Mouse (Mus musculus) yolk sac, embryonic 10.5 days (tissue): ENCODE results near the gene Tspan18.
A peak's percentile ranks its signal among the peaks of the same experiment; 100 is the strongest.

Experiments used
- DNase-seq: peaks from one replicate; pipeline ENCODE4 v3.0.0-alpha.2; 2017; ENCODE audit warnings: low spot score

Tspan18 gene

DNA sequence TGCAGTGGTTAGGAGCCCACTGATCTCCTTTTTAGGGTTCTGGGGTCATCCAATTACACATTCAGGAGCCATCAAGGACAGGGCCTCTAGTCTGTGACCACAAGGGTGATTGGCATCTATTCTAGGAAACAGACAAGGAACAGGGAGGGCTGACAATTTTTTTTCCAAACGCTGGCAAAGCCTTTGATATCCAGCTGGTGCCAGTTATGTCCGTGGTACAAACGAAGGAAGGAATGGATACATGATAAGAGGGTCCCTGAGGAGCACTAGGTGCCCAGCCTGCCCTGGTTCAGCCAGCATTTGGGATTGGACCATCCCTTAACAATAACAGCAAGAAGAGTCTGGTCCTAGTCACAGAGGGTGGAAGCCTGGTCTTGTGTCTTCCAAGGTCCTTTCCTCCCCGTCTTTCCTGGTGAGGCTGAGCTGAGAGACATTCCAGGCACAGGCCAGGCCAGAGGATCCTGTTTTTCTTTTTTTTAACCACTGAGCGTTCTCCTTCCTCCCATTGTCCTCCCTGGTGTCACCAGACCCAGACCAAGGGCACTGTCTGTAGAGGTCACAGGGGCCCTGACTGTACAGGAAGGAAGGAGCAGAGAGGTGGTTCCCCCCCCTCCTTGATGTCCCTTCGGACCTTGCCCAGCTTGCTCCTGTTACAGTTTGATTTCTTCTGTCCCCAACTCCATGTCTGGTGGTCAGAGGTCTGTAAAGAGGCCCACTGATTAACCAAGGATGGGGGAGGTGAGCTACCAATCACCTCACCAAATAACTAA, 72.6 kb downstream of the Tspan18 start:
- DNase-seq = peak; percentile 92

GRCm38 (mm10) chr2:93257634-93258033, 76.7 kb downstream of the Tspan18 start:
- no peak for DNase-seq

GRCm38 (mm10) chr2:93256735-93257405, 77.4 kb downstream of the Tspan18 start:
- DNase-seq = no peak

GRCm38 (mm10) chr2:93252356-93252755, 81.9 kb downstream of the Tspan18 start:
- no peak for DNase-seq

GRCm38 (mm10) chr2:93250611-93251010, 83.7 kb downstream of the Tspan18 start:
- no peak for DNase-seq

GRCm38 (mm10) chr2:93249058-93249457, 85.2 kb downstream of the Tspan18 start:
- DNase-seq = no peak

DNA sequence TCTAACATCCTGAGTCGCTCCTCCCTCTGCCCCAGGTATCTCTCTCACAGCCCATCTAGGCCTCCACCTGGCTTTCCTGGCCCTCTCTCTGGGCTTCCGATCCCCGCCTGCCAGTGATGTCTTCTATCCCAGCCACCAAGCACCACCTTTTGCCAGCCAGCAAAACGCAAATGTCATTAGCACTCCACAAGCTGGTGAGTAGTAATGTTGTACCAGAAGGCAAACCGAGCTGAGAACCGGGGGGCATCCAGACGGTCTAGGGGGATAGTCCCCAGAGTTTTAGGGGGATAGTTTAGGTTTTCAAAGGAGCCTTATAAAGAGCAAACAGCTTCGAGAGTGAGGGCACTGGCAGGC, 90.2 kb downstream of the Tspan18 start:
- DNase-seq = no peak

GRCm38 (mm10) chr2:93243439-93244089, 90.7 kb downstream of the Tspan18 start:
- DNase-seq = no peak

DNA sequence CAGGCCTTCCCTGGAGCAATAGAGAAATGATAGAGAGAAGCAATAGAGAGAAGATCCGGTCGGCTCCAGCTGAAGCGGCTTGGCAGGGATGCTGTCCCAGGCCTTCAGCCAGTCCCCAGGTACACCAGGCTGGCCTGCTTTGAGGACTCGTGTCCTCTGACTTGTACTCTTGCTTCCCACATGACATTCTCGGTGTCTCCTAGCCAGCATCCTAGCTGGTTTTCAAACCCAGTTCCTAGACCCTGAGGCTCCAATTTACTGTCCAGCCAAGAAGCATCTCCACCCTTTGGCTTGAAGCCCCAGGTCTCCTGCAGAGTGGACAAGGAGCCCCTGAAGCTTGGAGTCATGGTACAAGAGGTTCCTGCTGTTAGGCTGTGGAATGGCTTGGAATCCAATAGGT, 92.1 kb downstream of the Tspan18 start:
- no peak for DNase-seq

GRCm38 (mm10) chr2:93238864-93239263, 95.4 kb downstream of the Tspan18 start:
- no peak for DNase-seq

GRCm38 (mm10) chr2:93237055-93237454, 97.2 kb downstream of the Tspan18 start:
- DNase-seq = no peak

- DNase-seq = no peak
Observed at GRCm38 (mm10) chr2:93232141-93232540, 102.2 kb downstream of the Tspan18 start.

- no peak for DNase-seq
Observed at GRCm38 (mm10) chr2:93228480-93228824, 105.9 kb downstream of the Tspan18 start.

DNA sequence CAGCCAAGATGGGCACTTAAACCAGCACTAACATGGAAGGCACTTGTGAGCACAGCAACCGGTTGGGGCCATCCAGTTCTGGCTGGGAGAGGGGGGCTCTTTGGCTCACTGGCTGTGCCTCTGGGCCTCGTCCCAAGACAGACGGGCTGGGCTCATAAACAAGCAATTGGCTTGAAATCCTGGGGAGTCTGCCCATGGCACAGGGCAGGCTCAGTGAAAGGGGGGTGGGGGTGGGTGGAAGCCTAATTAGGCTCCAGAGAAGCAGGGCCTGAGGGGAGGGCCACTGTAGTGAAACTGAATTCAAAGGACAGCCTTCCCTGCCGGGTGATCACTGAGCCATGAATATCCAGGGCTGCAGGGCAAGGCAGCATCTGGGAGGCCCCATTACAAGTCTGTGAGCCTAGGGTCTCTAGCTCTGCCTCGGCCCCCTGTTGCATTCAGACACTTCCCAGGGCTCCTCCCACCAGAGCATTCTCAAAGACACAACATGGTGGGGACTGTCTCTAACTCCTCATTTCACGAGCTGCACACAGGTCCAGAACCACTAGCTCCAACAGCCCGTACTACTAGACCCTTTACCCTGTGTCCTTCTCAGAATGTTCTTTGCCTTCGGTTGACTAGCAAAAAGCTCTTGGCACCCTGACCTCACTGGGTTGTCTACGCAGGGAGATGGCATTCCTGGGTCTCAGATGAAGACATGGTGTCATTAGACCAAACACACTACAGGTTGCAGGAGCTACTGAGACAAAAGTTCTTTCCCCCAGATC, 106.4 kb downstream of the Tspan18 start:
- no peak for DNase-seq

GRCm38 (mm10) chr2:93226606-93227595, 107.4 kb downstream of the Tspan18 start:
- DNase-seq = peak; percentile 81

- DNase-seq = no peak
Observed at GRCm38 (mm10) chr2:93223463-93223862, 110.8 kb downstream of the Tspan18 start.

DNA sequence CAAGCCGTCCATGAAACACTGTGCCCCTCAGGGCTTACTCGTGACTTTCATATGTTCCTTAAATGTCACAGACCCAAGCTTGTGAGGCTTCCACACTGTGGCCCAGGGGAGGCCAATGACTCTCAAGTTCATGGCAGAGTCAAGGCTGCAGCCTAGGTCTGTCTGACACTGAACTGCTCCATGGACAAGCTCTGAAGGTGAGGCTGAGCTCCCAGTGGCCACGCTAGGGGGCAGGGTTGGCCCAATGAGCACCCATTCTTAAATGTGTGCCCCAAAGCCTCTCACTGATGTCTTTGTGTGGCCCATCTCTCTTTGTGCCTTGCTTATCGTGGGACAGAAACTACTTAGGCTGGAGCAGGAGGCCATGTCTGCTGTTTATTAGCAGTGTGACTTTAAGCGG, 113.9 kb downstream of the Tspan18 start:
- DNase-seq = no peak

- DNase-seq = no peak
Observed at GRCm38 (mm10) chr2:93219576-93219975, 114.7 kb downstream of the Tspan18 start.

DNA sequence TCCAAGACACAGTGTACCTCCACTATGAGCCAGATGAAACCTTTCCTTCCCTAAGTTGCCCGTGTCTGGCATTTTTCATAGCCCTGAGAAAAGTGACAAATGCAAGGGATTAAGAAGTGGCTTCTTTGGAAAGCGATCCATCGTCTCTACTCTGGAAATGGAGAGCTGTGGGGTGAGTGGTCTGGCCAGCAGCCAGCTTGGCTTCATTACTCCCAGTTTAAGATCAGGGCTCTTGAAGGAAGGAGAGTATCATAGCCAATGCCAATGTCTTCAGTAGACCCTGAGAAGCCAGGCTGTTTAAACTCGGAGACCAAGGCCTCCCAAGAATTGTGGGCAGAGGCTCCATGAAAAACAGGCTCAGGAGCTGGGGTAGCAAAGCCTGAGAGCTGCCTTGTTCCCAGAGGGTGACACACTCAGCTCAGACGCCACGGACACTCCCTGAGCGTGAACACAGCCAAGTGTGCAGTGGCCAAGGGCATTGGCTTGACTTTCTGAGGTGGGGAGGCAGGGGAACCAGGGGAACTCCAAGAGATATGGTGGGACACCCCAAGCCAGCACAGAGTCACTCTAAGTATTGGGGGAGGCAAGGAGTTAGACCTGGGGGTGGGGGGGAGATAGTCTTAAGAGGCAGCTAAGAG, 115.8 kb downstream of the Tspan18 start:
- no peak for DNase-seq

- DNase-seq = peak; percentile 77
Observed at GRCm38 (mm10) chr2:93217015-93217414, 117.3 kb downstream of the Tspan18 start.

DNA sequence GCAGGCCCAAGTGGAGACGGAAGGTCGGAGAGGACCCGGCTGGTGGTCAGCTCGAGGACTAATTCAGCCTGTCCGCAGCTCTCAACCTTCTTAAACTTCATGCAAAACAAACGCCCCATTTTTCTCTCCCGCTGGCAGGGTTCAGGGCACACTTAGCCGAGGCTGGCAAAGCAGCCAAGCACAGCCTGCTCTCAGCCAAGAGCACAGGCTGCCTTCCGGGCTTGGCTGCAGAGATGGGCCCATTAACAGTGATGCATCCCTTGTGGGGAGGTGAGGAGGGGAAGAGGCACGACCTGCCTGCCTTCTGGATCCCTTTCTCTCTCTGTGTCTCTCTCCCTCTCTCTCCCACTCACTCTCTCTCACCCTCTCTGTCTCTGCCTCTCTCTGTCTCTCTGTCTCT, 118.5 kb downstream of the Tspan18 start:
- no peak for DNase-seq
